Mouse (Mus musculus): ENCODE results near the gene Chfr. TPM values are rescaled to one million over a fixed set of nuclear protein-coding genes. Genes with fewer than 3 reads are reported as not detected.

The Chfr gene
- total RNA-seq, 2 experiments from 2014 or later = 42.5 to 62.2 TPM

- DNase-seq (ENCODE audit: low spot score in 2 of 2) = no peak
- intact Hi-C loops (cut with DNase I) = no loop called here
These were observed 81.1 kb downstream of the Chfr start for GRCm38 (mm10) chr5:110216780-110217179.

- no peak for DNase-seq (ENCODE audit: low spot score in 2 of 2)
- intact Hi-C loops (cut with DNase I) = no loop called here
These were observed 84.7 kb downstream of the Chfr start for GRCm38 (mm10) chr5:110220331-110220730.

Other genes with a start within 250 kb of the Chfr start
- 10 to 100 TPM; 28.0 to 43.1 TPM for gene Gm15446, start 212.4 kb upstream of the Chfr start, total RNA-seq (2021)
- gene Zfp932, start 139.3 kb upstream of the Chfr start, total RNA-seq (2021) = 10 to 100 TPM; 40.8 to 61.3 TPM
- 1 to 10 TPM; 7.2 to 7.6 TPM for gene Gm17655, start 63.3 kb upstream of the Chfr start, total RNA-seq (2021)
- gene Gm35315, start 41.4 kb upstream of the Chfr start, total RNA-seq (2021) = under 1 TPM; 0.48 to 0.72 TPM
- 10 to 100 TPM; 11.1 to 12.0 TPM for gene Plcxd1, start 35.9 kb upstream of the Chfr start, total RNA-seq (2021)
- 10 to 100 TPM; 85.4 to 88.5 TPM for gene Gtpbp6, start 27.6 kb upstream of the Chfr start, total RNA-seq (2021)
- gene Zfp605, start 25.8 kb upstream of the Chfr start, total RNA-seq (2021) = 10 to 100 TPM; 15.4 to 18.8 TPM
- gene Golga3, start 40.9 kb downstream of the Chfr start, total RNA-seq (2021) = 10 to 100 TPM; 42.0 to 46.7 TPM
- gene Ankle2, start 95.2 kb downstream of the Chfr start, total RNA-seq (2021) = 10 to 100 TPM; 37.1 to 37.2 TPM
- 10 to 100 TPM; 61.0 to 68.1 TPM for gene Pgam5, start 134.1 kb downstream of the Chfr start, total RNA-seq (2021)
- gene Pxmp2, start 150.3 kb downstream of the Chfr start, total RNA-seq (2021) = 1 to 10 TPM; 6.9 to 8.5 TPM
- gene Pole, start 150.5 kb downstream of the Chfr start, total RNA-seq (2021) = 1 to 10 TPM; 1.0 to 1.5 TPM
- gene P2rx2, start 207.4 kb downstream of the Chfr start, total RNA-seq (2021) = not detected
- not detected for gene Lrcol1, start 208.9 kb downstream of the Chfr start, total RNA-seq (2021)